Mouse (Mus musculus) lung, postnatal 0 days (tissue): ENCODE data around the gene Brd7. TPM values are rescaled to one million over a fixed set of nuclear protein-coding genes. Genes with fewer than 3 reads are reported as not detected.

Experiments
- ATAC-seq: fragments of 200-750 bp; cut with Nextera tagmentation; 2 replicates; pipeline ENCODE4 v1.8.0; 2017; ENCODE audit warnings: moderate library complexity
- DNase-seq: peaks from one replicate; pipeline ENCODE4 v3.0.0-alpha.2; 2016; ENCODE audit warnings: low spot score
- H3K27ac ChIP-seq: fragments of 300-500 bp; sonication (generic); 2 replicates; pipeline ENCODE4 v1.5.1; 2014; ENCODE audit warnings: antibody characterized with exemption, mild to moderate bottlenecking, low read length, mixed read lengths
- H3K27me3 ChIP-seq: fragments of 300-500 bp; sonication (generic); replicated peaks from 2 replicates; pipeline ENCODE4 v1.6.1; 2014; ENCODE audit warnings: low read length, mixed read lengths; ENCODE audit not compliant: insufficient read depth
- H3K36me3 ChIP-seq: fragments of 300-500 bp; sonication (generic); 2 replicates; pipeline ENCODE4 v1.6.1; 2014; ENCODE audit warnings: low read length, mixed read lengths; ENCODE audit not compliant: insufficient read depth
- H3K4me1 ChIP-seq: fragments of 300-500 bp; sonication (generic); 2 replicates; pipeline ENCODE4 v1.6.1; 2014; ENCODE audit warnings: antibody characterized with exemption, low read depth, low read length, mixed read lengths; ENCODE audit not compliant: insufficient read depth
- H3K4me2 ChIP-seq: fragments of 300-500 bp; sonication (generic); replicated peaks from 2 replicates; pipeline ENCODE4 v1.6.1; 2014; ENCODE audit warnings: low read depth, mild to moderate bottlenecking, low read length, moderate library complexity, mixed read lengths
- H3K4me3 ChIP-seq: fragments of 300-500 bp; sonication (generic); 2 replicates; pipeline ENCODE4 v1.5.1; 2014; ENCODE audit warnings: low read depth, low read length
- H3K9ac ChIP-seq: fragments of 300-500 bp; sonication (generic); replicated peaks from 2 replicates; pipeline ENCODE4 v1.6.1; 2014; ENCODE audit warnings: low read depth, mild to moderate bottlenecking
- H3K9me3 ChIP-seq: fragments of 300-500 bp; sonication (generic); 2 replicates; pipeline ENCODE4 v1.6.1; 2016; ENCODE audit warnings: low read length, mixed read lengths
- CTCF ChIP-seq: IDR thresholded peaks from 2 replicates; pipeline ENCODE4 v1.5.1; 2016; ENCODE audit warnings: antibody characterized with exemption, mild to moderate bottlenecking
- EP300 ChIP-seq: IDR thresholded peaks from 2 replicates; pipeline ENCODE4 v1.6.1; 2016; ENCODE audit warnings: antibody characterized with exemption, mild to moderate bottlenecking, control low read depth
- WGBS: fragments of 180-500 bp; shearing (Covaris S2); extraction: QIAGEN DNeasy Blood & Tissue Kit; methylation state at CpG from one replicate; pipeline ENCODE4 v1.1.7; 2014; 5-methylcytosine and 5-hydroxymethylcytosine counted together
- polyA plus RNA-seq: library from polyadenylated mRNA; unstranded; fragments of >200 nt; fragmentation: Nextera tagmentation; extraction: Ambion mirVana; gene quantifications from 2 replicates; pipeline ENCODE4 v1.2.1, GENCODE M21; 2015

The Brd7 gene
- polyA plus RNA-seq, 1 experiment from 2014 or later: 116 TPM

DNA sequence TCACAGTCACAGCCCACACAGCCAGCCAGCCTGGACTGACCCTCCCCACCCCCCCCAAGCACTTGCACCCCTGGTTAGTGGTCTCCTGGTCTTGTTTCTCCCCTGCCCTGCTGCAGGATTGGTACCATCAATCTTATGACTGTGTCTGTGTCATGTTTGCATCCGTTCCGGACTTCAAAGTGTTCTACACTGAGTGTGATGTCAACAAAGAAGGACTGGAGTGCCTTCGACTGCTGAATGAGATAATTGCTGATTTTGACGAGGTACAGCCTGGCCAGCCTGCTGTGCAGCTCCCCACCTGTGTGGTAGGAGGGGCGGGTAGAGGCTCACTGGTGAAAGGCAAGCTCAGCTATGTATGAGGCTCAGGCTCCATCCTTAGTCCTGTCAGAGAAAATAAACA is 36.7 kb downstream of the Brd7 start:
- 13% methylated on average over 5 of the region's 5 CpGs for WGBS
- DNase-seq: peak; percentile 18
- no peak for TF ChIP-seq EP300
- Histone ChIP-seq H3K9me3 (no peaks in the 10 kb centered on the region), H3K27me3 (no peaks in the 10 kb centered on the region), H3K4me1 (peaks cover 7% of the 10 kb centered on the region; the same call in 1 of the 2 replicates), H3K4me2 (no peak overlapping the region), H3K9ac (no peak overlapping the region), H3K4me3 (no peak overlapping the region), H3K36me3 (peaks cover 21% of the 10 kb centered on the region), H3K27ac (no peak overlapping the region)
- ATAC-seq: peak; percentile 52

DNA sequence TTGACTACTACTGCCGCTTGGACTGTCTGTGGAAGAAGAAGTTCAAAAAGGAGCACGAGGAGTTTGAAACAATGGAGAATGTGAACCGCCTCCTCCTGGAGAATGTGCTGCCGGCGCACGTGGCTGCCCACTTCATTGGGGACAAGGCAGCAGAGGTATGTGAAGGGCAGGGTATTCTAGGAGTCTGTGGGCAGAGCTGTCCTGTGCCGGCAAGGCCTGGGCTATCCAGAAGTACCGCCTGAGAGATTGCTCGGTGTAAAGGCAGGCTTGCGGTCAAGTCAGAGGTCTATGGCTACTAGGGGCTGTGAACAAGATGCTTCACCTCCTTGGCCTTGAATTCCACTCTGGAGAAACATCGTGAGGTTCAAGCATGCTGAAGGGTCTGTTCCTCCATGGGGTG is 37.2 kb downstream of the Brd7 start:
- TF ChIP-seq CTCF (no peak), EP300 (no peak)
- ATAC-seq: peak; percentile 68
- peak; percentile 41 for DNase-seq
- no peaks in the 10 kb centered on the region for H3K27me3 ChIP-seq
- peaks cover 7% of the 10 kb centered on the region; the same call in 1 of the 2 replicates for H3K4me1 ChIP-seq
- H3K27ac ChIP-seq: no peak overlapping the region
- H3K4me2 ChIP-seq: no peak overlapping the region
- no peaks in the 10 kb centered on the region for H3K9me3 ChIP-seq
- no peak overlapping the region for H3K9ac ChIP-seq
- peaks cover 21% of the 10 kb centered on the region for H3K36me3 ChIP-seq
- WGBS: 49% methylated on average over 11 of the region's 11 CpGs
- H3K4me3 ChIP-seq: no peak overlapping the region

DNA sequence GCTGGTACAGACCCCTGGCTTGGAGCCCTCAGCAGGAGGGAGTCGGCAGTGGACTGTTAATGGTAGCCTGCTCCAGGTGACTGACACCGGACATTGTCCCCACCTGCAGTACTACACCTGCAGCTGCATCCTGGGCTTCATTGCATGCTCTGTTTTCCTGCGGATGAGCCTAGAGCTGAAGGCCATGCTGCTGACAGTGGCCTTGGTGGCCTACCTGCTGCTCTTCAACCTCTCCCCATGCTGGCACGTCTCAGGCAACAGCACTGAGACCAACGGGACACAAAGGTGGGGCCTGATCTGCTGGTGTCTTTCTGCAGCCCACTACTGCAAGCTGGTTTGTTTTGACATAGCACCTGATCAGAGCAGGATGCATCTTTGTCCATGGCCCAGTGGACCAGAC is 38.5 kb downstream of the Brd7 start:
- DNase-seq (no peak), ATAC-seq (no peak)
- H3K27ac ChIP-seq: no peak overlapping the region
- H3K36me3 ChIP-seq: peaks cover 14% of the 10 kb centered on the region
- H3K4me1 ChIP-seq: peaks cover 7% of the 10 kb centered on the region; the same call in 1 of the 2 replicates
- no peak for TF ChIP-seq EP300
- no peak for TF ChIP-seq CTCF
- no peaks in the 10 kb centered on the region for H3K27me3 ChIP-seq
- H3K4me3 ChIP-seq: no peak overlapping the region
- H3K9ac ChIP-seq: no peak overlapping the region
- H3K9me3 ChIP-seq: no peaks in the 10 kb centered on the region
- H3K4me2 ChIP-seq: no peak overlapping the region
- 89% methylated on average over 5 of the region's 5 CpGs for WGBS

DNA sequence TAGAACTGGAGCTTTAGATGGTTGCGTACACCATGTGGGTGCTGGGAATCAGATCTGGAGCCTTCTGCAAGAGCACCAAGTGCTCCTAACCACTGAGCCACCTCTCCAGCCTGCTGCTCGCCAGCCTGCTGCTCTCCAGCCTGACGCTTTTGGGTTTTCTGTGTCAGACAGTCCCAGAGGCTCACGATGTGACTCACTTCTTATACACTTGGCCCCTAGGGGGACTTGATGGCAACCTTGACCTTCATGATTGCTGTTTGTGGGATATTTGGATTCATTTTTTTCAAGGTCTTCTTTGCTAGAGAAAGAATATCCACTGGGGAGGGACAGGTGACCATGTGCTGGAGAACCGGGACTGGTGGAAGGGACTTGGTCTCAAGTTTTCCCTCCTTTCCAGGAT is 40.6 kb downstream of the Brd7 start:
- Histone ChIP-seq H3K9ac (no peak overlapping the region), H3K4me2 (no peak overlapping the region), H3K4me3 (no peak overlapping the region), H3K27me3 (no peaks in the 10 kb centered on the region), H3K27ac (no peak overlapping the region), H3K4me1 (peaks cover 14% of the 10 kb centered on the region; the same call in 1 of the 2 replicates), H3K36me3 (no peaks in the 10 kb centered on the region), H3K9me3 (no peaks in the 10 kb centered on the region)
- 95% methylated on average over 5 of the region's 5 CpGs for WGBS
- TF ChIP-seq CTCF (no peak), EP300 (no peak)
- DNase-seq (no peak), ATAC-seq (no peak)

DNA sequence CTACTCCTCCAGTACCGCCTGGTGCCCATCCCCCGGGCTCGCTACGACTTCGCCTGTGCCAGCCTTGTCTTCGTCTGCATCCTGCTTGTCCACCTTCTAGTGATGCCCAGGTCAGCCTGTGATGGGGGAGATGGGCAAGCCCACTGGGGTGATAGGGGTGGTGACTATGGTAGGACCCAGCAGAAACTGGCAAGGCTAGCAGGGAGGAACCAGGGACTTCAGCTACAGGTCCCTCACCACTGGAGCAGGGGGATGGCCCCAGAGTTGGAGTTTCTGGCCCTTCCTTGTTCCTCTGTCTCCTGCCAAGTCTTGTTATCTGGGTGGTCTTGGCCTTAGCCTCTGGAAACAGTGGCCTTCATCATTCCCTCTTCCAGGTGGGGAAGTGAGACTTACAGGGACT is 41.9 kb downstream of the Brd7 start:
- no peaks in the 10 kb centered on the region for H3K27me3 ChIP-seq
- no peaks in the 10 kb centered on the region for H3K36me3 ChIP-seq
- ATAC-seq (no peak), DNase-seq (no peak)
- peaks cover 15% of the 10 kb centered on the region; the same call in 1 of the 2 replicates for H3K4me1 ChIP-seq
- H3K9ac ChIP-seq: no peak overlapping the region
- H3K27ac ChIP-seq: no peak overlapping the region
- H3K4me3 ChIP-seq: no peak overlapping the region
- no peaks in the 10 kb centered on the region for H3K9me3 ChIP-seq
- 94% methylated on average over 6 of the region's 6 CpGs for WGBS
- no peak overlapping the region for H3K4me2 ChIP-seq
- no peak for TF ChIP-seq CTCF
- no peak for TF ChIP-seq EP300

DNA sequence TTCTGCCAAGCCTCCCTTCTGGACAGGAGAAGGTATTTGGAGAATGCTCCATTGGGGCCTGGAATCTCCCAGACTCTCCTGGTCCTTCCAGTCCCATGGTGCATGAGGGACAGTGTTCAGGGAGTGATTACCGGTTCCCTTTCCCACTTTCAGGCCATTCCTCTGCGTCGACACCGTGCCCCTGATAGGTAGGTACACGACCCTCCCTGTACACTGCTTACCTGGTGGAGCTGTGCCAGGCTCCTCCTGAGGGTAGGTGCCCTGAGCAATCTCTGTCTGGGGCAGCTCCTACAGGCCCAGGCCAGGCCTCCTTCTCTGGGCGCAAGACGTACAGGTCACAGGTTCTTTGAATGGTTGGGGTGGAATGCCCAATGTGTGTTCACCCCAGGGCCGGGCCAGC is 43.8 kb downstream of the Brd7 start:
- DNase-seq (no peak), ATAC-seq (no peak)
- H3K4me1 ChIP-seq: peaks cover 11% of the 10 kb centered on the region; the same call in 1 of the 2 replicates
- H3K36me3 ChIP-seq: no peaks in the 10 kb centered on the region
- no peaks in the 10 kb centered on the region for H3K27me3 ChIP-seq
- H3K9me3 ChIP-seq: no peaks in the 10 kb centered on the region
- no peak overlapping the region for H3K9ac ChIP-seq
- H3K27ac ChIP-seq: no peak overlapping the region
- H3K4me3 ChIP-seq: no peak overlapping the region
- no peak for TF ChIP-seq CTCF
- no peak for TF ChIP-seq EP300
- 89% methylated on average over 8 of the region's 8 CpGs for WGBS
- no peak overlapping the region for H3K4me2 ChIP-seq

DNA sequence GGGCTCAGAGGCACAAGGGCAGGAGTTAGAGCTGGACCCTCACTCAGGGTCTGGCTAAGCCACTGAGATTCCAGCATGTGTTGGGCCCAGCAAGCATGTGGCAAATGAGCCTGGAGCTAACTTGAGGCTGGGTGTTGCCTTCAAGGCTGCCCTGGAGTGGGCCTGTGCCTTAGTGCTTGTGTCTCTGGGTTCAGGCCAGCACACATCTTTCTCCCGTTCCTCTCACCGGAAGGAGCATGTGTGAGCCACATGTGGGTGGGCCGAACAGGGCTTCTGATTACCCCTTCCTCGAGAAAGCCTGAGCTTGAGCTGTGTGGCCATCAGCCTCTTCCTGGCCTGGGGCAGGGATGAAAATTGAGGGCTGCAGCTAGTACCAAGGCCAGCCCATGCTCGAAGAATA is 44.7 kb downstream of the Brd7 start:
- Histone ChIP-seq H3K9me3 (no peaks in the 10 kb centered on the region), H3K9ac (no peak overlapping the region), H3K27ac (no peak overlapping the region), H3K4me2 (no peak overlapping the region), H3K27me3 (no peaks in the 10 kb centered on the region), H3K36me3 (no peaks in the 10 kb centered on the region), H3K4me3 (no peak overlapping the region), H3K4me1 (peaks cover 11% of the 10 kb centered on the region; the same call in 1 of the 2 replicates)
- no peak for TF ChIP-seq EP300
- no peak for TF ChIP-seq CTCF
- DNase-seq (no peak), ATAC-seq (0 out of 2 replicates have a peak, but pooled peaks have one; percentile 8)
- 60% methylated on average over 5 of the region's 5 CpGs for WGBS
